Mouse (Mus musculus) midbrain, embryonic 13.5 days (tissue): ENCODE results near the gene Klf13. TPM values are rescaled to one million over a fixed set of nuclear protein-coding genes. Genes with fewer than 3 reads are reported as not detected.

Experiments
- ATAC-seq: fragments of 200-750 bp; cut with Nextera tagmentation; 2 replicates; pipeline ENCODE4 v1.8.0; 2017; ENCODE audit warnings: mild to moderate bottlenecking, moderate TSS enrichment, moderate library complexity
- H3K27ac ChIP-seq: fragments of 300-500 bp; sonication (generic); 2 replicates; pipeline ENCODE4 v1.5.1; 2015; ENCODE audit warnings: inconsistent platforms, mild to moderate bottlenecking, moderate library complexity
- H3K27me3 ChIP-seq: fragments of 300-500 bp; sonication (generic); 2 replicates; pipeline ENCODE4 v1.6.1; 2015; ENCODE audit warnings: mild to moderate bottlenecking, inconsistent platforms
- H3K36me3 ChIP-seq: fragments of 300-500 bp; sonication (generic); 2 replicates; pipeline ENCODE4 v1.6.1; 2015; ENCODE audit warnings: mild to moderate bottlenecking, inconsistent platforms
- H3K4me1 ChIP-seq: fragments of 300-500 bp; sonication (generic); replicated peaks from 2 replicates; pipeline ENCODE4 v1.6.1; 2015; ENCODE audit warnings: inconsistent platforms
- H3K4me2 ChIP-seq: fragments of 300-500 bp; sonication (generic); replicated peaks from 2 replicates; pipeline ENCODE4 v1.6.1; 2015; ENCODE audit warnings: moderate library complexity, mild to moderate bottlenecking, inconsistent platforms
- H3K4me3 ChIP-seq: fragments of 300-500 bp; sonication (generic); replicated peaks from 2 replicates; pipeline ENCODE4 v1.5.1; 2015; ENCODE audit warnings: mild to moderate bottlenecking, inconsistent platforms
- H3K9ac ChIP-seq: fragments of 300-500 bp; sonication (generic); replicated peaks from 2 replicates; pipeline ENCODE4 v1.6.1; 2015; ENCODE audit warnings: mild to moderate bottlenecking, inconsistent platforms
- H3K9me3 ChIP-seq: fragments of 300-500 bp; sonication (generic); 2 replicates; pipeline ENCODE4 v1.6.1; 2016; ENCODE audit warnings: mild to moderate bottlenecking, inconsistent platforms
- WGBS: fragments of 180-500 bp; shearing (Covaris S2); methylation state at CpG from one replicate; pipeline ENCODE4 v1.1.7; 2015; 5-methylcytosine and 5-hydroxymethylcytosine counted together
- polyA plus RNA-seq: library from polyadenylated mRNA; unstranded; fragments of >200 nt; fragmentation: Nextera tagmentation; extraction: Ambion mirVana; gene quantifications from 2 replicates; pipeline ENCODE4 v1.2.1, GENCODE M21; 2015

Gene Klf13
- polyA plus RNA-seq, 1 experiment from 2014 or later = 24.7 TPM

DNA sequence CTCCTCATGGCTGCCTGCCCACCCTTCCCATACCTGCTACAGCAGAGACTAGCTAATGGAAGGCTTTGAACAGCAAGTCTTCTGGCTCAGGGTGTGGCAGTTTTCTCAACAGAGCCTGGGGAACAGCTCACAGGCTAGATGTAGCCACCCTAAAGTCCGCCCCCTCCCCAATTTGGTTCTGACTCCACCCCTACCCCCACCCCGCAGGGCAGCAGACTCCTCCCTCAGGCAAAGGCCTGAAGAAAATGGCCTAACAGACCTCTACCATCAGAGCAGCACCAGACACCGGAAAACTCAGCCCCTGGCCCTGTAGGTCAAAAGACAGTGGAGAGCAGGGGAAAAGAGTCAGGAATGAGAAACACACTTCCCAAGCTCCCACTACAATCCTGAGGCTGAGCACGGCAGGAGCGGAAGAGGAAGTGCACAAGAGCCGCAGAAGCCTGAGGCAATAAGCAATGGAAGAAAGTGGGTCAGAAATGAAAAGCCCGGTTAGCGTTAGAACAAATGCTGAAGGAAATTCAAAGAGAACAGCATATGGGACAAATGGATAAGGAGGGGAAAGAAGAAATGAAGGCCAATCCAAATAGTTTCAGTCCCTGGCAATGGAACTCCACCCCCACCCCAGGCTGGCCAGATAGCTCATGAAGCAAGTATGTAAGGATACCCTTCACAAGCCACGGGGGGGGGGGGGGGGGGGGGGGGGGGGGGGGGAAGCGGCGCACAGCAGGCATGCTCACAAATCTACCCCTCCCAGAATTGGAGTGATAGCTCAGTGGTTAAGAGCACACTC lies 30.0 kb downstream of the Klf13 start:
- H3K4me3 ChIP-seq = no peak overlapping the region
- no peaks in the 10 kb centered on the region for H3K27me3 ChIP-seq
- WGBS = 43% methylated on average over 9 of the region's 11 CpGs
- no peak overlapping the region for H3K9ac ChIP-seq
- H3K4me1 ChIP-seq = peaks cover 54% of the 10 kb centered on the region
- H3K9me3 ChIP-seq = no peaks in the 10 kb centered on the region
- no peaks in the 10 kb centered on the region for H3K36me3 ChIP-seq
- no peak for ATAC-seq
- no peak overlapping the region for H3K4me2 ChIP-seq
- H3K27ac ChIP-seq = peak overlapping the region; percentile 51; the same call in 1 of the 2 replicates

DNA sequence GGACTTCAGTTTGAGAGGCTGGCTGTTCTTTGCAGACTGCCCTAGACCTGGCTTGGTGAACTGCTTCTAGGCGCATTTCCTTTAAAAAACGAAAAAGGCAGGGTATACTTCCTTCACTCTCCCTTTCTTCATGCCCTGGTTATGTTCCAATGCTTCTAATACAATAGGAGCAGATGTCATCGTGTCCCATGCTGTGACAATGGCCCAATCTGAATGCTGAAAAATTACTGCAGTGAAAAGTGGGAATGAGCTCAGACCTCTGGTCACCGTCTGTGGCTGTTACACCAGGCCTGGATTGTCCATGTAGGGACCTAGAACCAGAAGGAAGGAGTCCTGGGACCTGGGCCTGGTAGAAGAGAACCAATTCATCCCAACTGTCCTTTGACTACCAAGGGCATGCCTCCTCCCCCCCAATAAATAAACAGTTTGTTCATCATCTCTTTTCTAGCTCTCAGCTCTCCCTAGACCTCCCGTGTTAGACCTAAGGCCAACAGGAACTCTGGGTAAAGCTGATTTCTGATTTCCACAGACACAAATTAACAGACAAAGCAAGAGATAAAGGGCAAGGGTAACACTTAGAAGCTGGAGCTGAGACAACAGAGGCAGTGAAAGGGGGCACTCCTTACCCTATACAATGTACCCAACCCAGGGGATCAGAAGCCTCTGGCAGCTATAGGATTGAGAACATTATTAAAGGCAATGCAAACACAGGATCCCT lies 30.8 kb downstream of the Klf13 start:
- ATAC-seq = no peak
- Histone ChIP-seq H3K4me1 (peaks cover 53% of the 10 kb centered on the region), H3K27me3 (no peaks in the 10 kb centered on the region), H3K9ac (no peak overlapping the region), H3K4me2 (no peak overlapping the region), H3K36me3 (no peaks in the 10 kb centered on the region), H3K4me3 (no peak overlapping the region), H3K9me3 (no peaks in the 10 kb centered on the region), H3K27ac (peak overlapping the region; percentile 51; the same call in 1 of the 2 replicates)
- 76% methylated on average over 5 of the region's 5 CpGs for WGBS

DNA sequence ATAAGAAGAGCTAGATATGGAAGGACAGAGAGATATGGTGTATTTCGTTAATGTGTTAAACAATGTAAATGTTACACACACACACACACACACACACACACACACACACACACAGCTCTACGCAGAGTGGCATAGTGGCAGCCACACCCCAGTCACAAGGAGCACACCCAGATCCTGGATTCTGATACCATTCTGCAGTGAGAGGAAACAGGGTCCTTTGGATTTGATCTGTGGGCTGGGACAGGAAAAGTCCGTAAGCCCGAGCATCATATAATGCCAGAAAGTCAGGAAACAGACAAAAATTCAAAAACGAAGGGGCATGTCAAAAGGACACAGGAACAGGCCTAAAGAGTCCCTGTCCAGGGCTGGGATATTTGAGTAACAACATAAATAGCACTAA lies 33.1 kb downstream of the Klf13 start:
- Histone ChIP-seq H3K4me3 (no peak overlapping the region), H3K36me3 (no peaks in the 10 kb centered on the region), H3K4me1 (peaks cover 50% of the 10 kb centered on the region), H3K27me3 (no peaks in the 10 kb centered on the region), H3K27ac (no peak overlapping the region), H3K9ac (no peak overlapping the region), H3K9me3 (no peaks in the 10 kb centered on the region), H3K4me2 (no peak overlapping the region)
- ATAC-seq = no peak
- WGBS = 87% methylated on average over 5 of the region's 5 CpGs

DNA sequence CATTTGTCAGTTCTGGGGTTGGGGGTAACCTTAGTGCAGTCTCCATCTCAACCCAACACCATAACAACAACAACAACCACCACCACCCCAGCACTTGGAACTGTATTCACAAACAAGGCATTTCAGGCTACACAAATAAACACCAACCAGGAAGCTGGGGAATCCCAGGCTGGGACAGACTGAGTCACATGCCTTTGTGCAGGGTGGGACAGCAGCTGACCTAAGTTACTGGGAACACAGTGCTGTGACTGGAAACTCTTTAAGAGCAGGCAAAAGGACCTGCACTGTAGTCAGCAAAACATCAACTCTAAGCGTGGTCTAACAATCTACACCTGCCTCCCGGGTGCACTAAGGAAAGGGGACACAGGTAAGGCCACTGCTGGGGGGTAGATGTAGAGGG lies 33.5 kb downstream of the Klf13 start:
- H3K27ac ChIP-seq = no peak overlapping the region
- H3K9ac ChIP-seq = no peak overlapping the region
- peaks cover 52% of the 10 kb centered on the region for H3K4me1 ChIP-seq
- no peak for ATAC-seq
- WGBS = 98% methylated on average over 2 of the region's 2 CpGs
- no peak overlapping the region for H3K4me3 ChIP-seq
- H3K4me2 ChIP-seq = no peak overlapping the region
- H3K27me3 ChIP-seq = no peaks in the 10 kb centered on the region
- H3K36me3 ChIP-seq = no peaks in the 10 kb centered on the region
- no peaks in the 10 kb centered on the region for H3K9me3 ChIP-seq

DNA sequence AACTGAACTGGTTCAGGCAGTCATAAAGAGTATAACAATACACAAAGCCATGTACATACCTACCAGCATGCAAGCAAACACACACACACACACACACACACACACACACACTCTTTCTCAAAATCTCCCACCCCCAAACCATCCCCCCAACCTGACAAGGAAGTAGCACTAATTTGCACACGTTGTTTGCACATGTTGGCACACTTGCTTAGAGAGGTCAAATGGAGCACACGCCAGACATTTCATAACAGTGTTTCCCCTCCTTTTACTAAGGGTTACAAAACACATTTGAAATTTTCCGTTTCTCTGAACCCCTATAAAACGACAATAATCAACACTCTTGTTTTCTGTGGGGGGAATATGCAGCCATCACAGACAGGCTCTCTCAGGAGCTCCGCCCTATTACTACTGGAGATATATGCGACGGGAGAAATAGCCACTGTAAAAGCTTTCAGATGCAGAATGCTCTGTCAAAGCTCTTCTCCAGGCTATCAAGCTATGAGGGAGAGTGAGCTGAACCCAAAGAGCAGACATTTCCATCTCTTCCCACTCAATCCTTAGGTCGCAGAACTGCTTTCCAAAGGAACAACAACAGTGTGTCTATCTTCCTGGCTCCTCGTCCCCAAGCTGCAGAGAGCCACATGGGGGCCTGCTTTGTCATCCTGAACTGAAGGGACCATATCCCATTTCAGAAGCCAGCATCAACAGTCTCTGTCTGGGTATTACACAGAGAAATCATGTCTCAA lies 34.9 kb downstream of the Klf13 start:
- no peaks in the 10 kb centered on the region for H3K36me3 ChIP-seq

DNA sequence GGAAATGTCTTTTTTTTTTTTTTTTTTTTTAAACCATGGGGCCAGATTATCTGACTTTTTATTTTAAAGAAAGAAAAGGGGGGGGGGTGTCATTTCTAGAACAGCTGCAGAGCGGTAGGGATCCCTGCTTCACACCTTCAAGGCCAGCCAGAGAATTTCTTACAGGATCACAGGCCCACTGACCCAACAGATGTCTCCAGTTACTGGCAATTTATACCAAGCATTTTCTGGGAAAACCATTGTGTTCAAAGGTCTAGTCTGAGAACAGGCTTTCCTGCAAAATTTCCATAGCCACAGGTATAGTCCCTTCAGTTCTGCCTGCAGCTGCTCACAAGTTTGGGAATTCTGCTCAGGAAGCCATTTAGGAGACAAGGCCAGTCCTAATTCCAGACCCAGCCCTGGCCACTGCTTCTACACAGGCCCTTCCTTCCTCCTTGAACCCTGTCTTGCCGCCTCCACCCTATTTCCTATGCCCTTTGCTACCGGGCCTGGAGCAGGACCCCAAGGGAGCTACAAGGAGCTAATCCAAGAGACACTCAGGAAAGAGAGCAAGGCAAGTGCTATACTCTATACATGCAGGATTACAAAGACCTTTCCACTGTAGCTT lies 36.0 kb downstream of the Klf13 start:
- 68% methylated on average over 3 of the region's 3 CpGs for WGBS
- Histone ChIP-seq H3K9me3 (no peaks in the 10 kb centered on the region), H3K27me3 (no peaks in the 10 kb centered on the region), H3K4me2 (no peak overlapping the region), H3K9ac (no peak overlapping the region), H3K4me3 (no peak overlapping the region), H3K4me1 (peaks cover 41% of the 10 kb centered on the region), H3K27ac (no peak overlapping the region), H3K36me3 (no peaks in the 10 kb centered on the region)
- no peak for ATAC-seq

More for the DNA sequence above, 34.9 kb downstream of the Klf13 start:
- WGBS = 78% methylated on average over 9 of the region's 9 CpGs
- H3K4me1 ChIP-seq = peaks cover 46% of the 10 kb centered on the region
- no peaks in the 10 kb centered on the region for H3K9me3 ChIP-seq
- H3K4me2 ChIP-seq = no peak overlapping the region
- no peak overlapping the region for H3K9ac ChIP-seq
- H3K4me3 ChIP-seq = no peak overlapping the region
- no peak for ATAC-seq
- H3K27me3 ChIP-seq = no peaks in the 10 kb centered on the region
- 0 out of 2 replicates have a peak overlapping the region, but pooled peaks have one; percentile 14 for H3K27ac ChIP-seq

DNA sequence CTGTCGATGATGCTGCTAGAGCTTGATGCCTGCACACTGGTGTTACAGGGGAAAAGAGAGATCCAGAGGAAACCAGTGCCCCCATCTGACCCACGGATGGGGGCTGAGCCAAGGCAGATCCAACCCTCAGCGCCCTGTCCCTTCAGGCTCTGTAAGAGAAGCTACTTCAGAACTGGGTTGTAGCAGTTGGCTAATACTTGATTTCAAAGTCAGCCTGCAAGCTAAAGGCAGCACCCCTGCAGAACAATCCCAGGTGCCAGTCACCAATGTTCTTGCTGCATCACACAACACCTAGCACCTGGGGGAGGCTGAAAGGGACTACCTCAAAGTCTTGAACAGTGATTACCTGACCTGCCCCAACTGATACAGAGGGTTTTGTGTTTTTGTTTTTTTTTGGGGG lies 36.8 kb downstream of the Klf13 start:
- Histone ChIP-seq H3K27me3 (no peaks in the 10 kb centered on the region), H3K9ac (no peak overlapping the region; the same call in 1 of the 2 replicates), H3K27ac (0 out of 2 replicates have a peak overlapping the region, but pooled peaks have one; percentile 19), H3K4me2 (no peak overlapping the region), H3K4me1 (peaks cover 46% of the 10 kb centered on the region), H3K36me3 (no peaks in the 10 kb centered on the region), H3K4me3 (no peak overlapping the region), H3K9me3 (no peaks in the 10 kb centered on the region)
- no peak for ATAC-seq
- WGBS = 71% methylated on average over 3 of the region's 3 CpGs

DNA sequence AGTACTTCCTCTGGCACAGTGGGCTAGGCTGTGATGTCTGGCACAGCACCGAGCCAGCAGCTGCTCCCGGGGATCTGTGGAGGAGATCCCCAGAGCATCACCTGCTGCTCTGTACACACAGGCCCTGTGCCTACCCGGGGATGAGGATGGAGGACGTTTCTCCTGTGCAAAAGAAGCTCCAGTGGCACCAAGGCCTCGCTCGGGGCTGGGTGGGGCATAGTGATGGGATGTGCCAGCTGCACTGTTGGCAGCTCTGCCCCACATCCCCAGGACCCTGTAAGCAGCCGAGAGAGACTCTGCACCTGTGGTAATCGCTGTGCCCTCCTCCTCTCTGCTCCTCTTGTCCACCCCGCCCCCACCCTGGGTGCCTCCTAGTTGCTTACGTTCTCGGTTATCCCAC lies 37.4 kb downstream of the Klf13 start:
- 46% methylated on average over 11 of the region's 11 CpGs for WGBS
- no peaks in the 10 kb centered on the region for H3K36me3 ChIP-seq
- H3K4me1 ChIP-seq = peaks cover 52% of the 10 kb centered on the region
- peak overlapping the region; percentile 6; the same call in 1 of the 2 replicates for H3K27ac ChIP-seq
- H3K27me3 ChIP-seq = no peaks in the 10 kb centered on the region
- no peaks in the 10 kb centered on the region for H3K9me3 ChIP-seq
- H3K9ac ChIP-seq = no peak overlapping the region; the same call in 1 of the 2 replicates
- H3K4me2 ChIP-seq = no peak overlapping the region
- ATAC-seq = peak; percentile 24
- no peak overlapping the region for H3K4me3 ChIP-seq

DNA sequence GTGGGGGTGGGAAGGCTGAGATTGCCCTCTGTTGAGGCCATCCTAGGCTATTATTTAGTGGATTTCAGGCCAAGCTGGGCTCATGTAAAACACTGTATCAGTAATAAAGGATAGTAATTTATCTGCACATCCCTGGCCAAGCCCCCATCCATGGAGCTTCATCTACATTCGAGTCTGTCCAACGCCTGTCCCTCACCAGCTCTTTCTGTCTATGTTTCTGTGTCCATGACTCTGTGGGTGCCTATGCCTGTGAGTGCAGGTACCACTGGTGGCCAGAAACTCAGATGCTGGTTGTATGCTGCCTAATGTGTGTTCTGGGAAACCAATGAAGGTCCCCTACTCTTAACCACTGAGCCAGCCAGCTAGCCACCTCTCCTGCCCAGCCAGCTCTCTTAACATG lies 38.3 kb downstream of the Klf13 start:
- Histone ChIP-seq H3K4me1 (peaks cover 60% of the 10 kb centered on the region), H3K9me3 (no peaks in the 10 kb centered on the region), H3K27me3 (no peaks in the 10 kb centered on the region), H3K4me2 (no peak overlapping the region), H3K9ac (no peak overlapping the region), H3K36me3 (no peaks in the 10 kb centered on the region), H3K27ac (no peak overlapping the region), H3K4me3 (no peak overlapping the region)
- no peak for ATAC-seq
- 98% methylated on average over 2 of the region's 2 CpGs for WGBS

DNA sequence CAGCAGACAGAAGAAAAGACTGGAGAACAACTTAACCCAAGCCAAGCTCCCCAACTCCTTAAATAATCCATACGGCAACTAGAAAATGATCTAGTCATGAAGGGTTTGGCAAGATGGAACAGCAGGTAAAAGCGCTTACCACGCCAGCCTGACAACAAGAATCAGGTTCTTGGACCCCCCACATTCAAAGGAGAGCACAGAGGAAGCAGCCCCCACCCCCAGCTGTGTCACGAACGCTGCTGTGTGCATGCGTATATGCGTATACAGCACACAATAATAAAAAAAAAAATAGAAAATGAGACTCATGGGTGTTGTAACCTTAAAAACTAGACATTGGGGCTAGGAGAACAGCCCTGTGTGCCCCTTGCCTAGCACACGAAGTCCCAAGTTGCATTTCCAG lies 38.8 kb downstream of the Klf13 start:
- ATAC-seq = no peak
- 88% methylated on average over 8 of the region's 8 CpGs for WGBS
- no peak overlapping the region for H3K9ac ChIP-seq
- no peaks in the 10 kb centered on the region for H3K36me3 ChIP-seq
- H3K4me1 ChIP-seq = peaks cover 65% of the 10 kb centered on the region
- H3K4me2 ChIP-seq = no peak overlapping the region
- H3K27me3 ChIP-seq = no peaks in the 10 kb centered on the region
- no peaks in the 10 kb centered on the region for H3K9me3 ChIP-seq
- H3K27ac ChIP-seq = no peak overlapping the region
- no peak overlapping the region for H3K4me3 ChIP-seq

DNA sequence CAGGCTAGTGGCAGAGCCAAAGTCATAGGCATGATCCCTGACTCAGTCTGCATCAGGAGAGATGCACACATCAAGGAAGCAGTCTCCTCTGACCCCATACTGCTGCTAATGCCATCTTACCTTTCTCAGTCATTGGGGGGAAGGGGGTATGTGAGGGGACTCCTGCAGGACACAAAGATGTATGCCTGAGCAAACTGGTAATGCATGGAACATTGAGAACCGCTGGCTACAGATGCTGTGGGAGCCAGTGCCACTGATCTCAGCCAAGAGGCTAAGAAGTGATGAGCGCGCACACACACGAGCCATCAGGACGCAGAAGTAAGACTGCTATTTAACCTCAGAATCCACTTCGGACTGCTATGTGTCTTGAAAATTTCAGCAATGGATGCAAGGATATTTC lies 40.5 kb downstream of the Klf13 start:
- H3K4me3 ChIP-seq = no peak overlapping the region
- no peaks in the 10 kb centered on the region for H3K36me3 ChIP-seq
- no peak overlapping the region for H3K9ac ChIP-seq
- ATAC-seq = no peak
- H3K9me3 ChIP-seq = no peaks in the 10 kb centered on the region
- no peak overlapping the region for H3K27ac ChIP-seq
- no peaks in the 10 kb centered on the region for H3K27me3 ChIP-seq
- H3K4me2 ChIP-seq = no peak overlapping the region
- 88% methylated on average over 6 of the region's 6 CpGs for WGBS
- H3K4me1 ChIP-seq = peaks cover 67% of the 10 kb centered on the region
